Mouse (Mus musculus) ovary, adult 18-20 months (tissue): Measurements from ENCODE around the gene Romo1.
"Not testable (repeated sequence)": the region's sequence is repeated elsewhere in the genome, so short reads cannot be mapped to it uniquely, and the experiment has no call there.

Experiments
- DNase-seq: peaks from one replicate; pipeline ENCODE4 v3.0.0; 2022; ENCODE audit warnings: low spot score, mixed read lengths

The Romo1 gene

DNA sequence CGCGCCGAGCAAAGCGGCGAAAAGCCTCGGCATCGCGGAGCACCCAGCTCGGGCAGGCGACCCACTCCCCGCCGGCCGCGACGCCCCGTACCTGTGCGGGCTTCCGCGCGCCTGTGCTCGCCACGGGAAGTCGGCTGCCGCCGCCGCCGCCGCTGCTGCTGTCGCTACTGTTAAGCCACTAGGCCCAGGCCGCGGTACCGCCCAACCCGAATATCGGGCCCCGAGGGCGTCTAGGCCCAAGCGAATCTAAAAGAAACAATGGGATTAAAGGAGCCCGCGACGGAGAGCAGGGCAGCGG is 35.9 kb downstream of the Romo1 start:
- no peak for DNase-seq

DNA sequence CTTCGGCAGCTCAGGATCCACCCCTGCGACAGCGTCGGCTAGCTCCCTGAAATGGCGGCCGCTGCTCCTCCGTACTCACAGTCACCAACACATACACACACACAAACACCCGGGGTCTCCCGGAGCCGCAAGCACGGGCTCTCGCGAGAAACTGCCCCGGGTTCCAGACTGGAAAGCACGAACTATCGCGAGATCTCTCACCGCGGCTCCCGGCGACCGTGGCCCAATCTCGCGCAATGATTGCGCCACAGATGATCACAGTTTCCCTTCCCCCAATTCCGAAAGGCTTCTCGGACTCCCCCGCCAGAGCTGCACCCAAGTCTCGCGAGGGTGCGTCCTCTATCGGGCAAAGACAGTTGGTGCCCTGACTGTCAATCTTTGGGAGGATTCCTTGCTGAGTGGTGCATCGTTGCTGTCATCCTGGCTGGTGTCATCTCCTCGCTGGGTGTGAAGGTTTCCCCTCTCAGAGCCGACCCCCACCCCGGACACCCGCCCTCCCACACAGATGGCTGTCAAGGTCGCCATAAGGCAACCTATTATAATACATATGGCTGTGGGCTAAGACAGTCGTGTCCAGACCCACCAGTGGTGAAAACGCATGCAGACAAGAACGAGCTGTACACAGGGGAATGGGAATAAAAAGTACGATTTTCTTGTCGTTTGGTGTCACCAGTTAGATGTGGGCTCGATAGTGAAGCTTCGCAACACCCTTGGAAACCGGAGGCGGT is 36.4 kb downstream of the Romo1 start, which contains the start of gene Rbm39:
Rbm39 (minus strand) TSS at position 145 of the 728 bp plus-strand sequence.
- DNase-seq, result peak; percentile 99

- DNase-seq, result no peak
These were observed 37.2 kb downstream of the Romo1 start for GRCm38 (mm10) chr2:156180824-156181590.

DNA sequence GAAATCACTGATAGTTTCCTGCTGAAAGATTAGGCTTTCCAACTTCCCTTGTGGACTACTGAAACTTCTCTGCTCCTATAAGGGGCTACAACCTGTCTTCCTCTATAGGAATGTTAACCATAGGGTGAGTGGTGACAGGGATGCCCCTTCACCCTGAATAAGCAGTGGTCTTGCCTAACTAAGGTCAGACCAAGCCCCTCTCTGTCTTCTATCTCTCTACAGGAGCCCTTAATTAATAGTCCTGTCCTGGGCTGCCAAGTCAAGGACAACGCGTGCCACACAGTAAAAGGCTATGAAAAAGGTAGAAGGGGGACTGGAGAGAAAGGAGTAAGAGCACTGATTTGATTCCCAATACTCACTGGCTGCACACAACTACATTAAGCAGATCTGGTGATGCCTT is 37.8 kb downstream of the Romo1 start:
- no peak for DNase-seq

DNA sequence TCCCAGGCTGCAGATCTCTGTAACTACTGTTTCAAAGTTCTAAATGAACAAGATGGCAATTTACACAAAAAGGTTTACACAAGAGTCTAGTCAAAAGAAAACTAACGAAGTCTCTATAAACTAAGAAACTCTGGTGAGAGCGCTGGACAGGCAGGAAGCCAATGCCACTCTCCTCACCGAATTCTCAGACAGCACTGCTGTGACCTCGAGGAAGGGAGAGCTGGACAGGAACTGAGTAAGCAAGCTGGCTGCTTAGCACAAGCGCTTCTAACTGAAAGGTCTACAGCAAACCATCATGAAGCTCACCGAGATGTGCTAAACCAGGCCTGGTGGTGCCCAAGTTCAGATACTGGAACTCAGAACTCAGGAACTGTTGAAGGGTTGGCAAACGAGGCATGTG is 45.4 kb downstream of the Romo1 start:
- not testable (repeated sequence) for DNase-seq

DNA sequence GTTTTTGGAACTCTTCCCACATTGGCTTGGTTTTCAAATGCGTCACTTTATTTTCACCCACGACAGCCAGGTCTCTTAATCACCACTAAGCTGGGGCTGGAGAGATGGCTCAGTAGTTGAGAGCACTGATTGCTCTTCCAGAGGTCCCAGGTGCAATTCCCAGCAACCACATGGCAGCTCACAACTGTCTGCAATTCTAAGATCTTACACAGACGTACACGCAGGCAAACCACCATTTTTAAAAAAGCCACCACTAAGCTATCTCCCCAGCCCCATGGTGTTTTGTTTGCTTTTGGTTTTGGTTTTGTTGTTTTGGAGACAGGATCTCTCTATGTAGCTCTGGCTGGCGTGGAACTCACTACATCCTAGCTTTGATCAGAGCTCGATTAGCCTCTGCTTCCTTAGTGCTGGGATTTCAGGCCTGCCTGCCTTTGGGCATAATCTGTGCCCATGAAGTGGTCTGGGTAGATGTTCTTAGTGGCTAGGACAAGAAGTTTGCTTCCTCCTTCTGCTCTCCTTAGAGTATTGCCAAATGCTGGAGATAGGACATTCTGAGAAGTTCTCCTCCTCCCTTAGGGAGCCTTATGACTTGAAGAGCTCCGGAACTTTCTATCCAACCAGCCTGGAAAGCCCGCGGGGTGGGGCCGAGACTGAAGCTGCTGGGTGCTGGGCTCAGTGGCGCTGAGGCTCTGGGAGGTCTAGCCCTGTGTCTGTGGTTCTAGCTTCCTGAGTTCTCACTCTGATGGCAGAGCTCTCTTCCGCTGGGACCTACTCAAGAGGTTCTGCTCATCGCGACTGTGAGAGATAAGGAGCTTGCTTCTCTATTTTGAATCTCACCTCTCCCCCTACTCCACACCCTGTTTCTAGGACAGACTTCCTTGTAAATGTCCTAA is 46.4 kb downstream of the Romo1 start:
- no peak for DNase-seq

DNA sequence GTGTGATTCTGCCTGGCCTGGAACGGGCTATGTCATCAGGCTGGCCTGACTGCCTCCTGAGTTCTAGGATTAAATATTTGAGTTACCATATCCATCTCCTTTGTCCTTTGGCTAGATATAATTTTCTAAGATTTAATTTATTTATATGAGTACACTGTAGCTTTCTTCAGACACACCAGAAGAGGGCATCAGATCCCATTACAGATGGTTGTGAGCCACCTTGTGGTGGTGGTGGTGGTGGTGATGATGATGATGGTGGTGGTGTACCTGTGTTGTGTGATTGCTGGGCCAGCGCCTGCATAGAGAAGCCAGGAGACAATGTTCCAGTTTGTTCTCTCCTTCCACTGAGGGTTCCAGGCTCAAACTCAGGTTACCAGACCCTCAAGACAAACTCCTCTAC is 47.7 kb downstream of the Romo1 start:
- no peak for DNase-seq

- DNase-seq, result no peak
These were observed 48.2 kb downstream of the Romo1 start for GRCm38 (mm10) chr2:156192068-156192467.

- no peak for DNase-seq
These were observed 49.4 kb downstream of the Romo1 start for GRCm38 (mm10) chr2:156193066-156193862.

DNA sequence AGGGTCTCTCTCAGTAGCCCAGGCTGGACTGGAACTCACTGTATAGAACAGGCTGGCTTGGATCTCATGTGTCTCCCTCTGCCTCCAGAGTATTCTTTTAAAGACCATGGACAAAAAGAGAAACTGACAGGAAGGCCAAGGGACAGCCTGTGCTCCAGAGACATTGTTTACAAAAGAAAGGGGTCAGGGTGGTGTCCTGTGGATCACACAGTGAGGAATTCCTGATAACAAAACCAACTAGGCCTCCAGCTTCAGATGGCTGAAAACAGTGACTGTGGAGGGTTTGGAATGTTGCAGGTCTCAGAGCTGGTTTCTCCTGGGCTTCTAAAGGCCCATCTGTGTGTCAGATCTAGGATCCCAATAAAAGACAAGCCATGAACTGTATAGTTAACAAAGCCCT is 50.7 kb downstream of the Romo1 start:
- DNase-seq, result no peak
